Mouse (Mus musculus): ENCODE measurements around the gene Ago3. TPM values are rescaled to one million over a fixed set of nuclear protein-coding genes. Genes with fewer than 3 reads are reported as not detected.

Ago3 gene
- polyA plus RNA-seq, 1 experiment from 2014 or later = 18.5 TPM

DNA sequence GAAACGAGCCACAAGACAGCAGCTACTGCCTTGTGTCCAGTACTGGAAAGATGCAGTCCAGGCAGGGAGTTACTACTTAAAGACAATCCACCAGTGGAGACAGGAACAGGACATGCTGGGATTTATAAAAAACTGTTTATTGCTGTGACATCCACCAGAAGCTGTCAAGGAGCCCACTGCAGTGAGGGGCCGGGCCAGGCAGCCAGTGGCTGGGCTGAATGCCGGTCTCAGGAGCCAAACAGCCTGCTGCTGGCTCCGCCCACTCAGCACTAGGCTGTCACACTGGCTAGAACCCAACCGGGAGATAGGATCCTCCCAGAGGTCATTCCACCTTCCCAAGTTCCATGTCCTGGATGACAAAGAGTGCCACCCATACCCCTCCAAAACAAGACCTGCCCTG is 113.4 kb downstream of the Ago3 start:
- 43% methylated on average over 5 of the region's 5 CpGs for WGBS
- Histone ChIP-seq H3K4me1 (peaks cover 29% of the 10 kb centered on the region), H3K36me3 (peaks cover 59% of the 10 kb centered on the region)

GRCm38 (mm10) chr4:126314393-126314792 is 115.0 kb downstream of the Ago3 start:
- DNase-seq (ENCODE audit: low spot score) = no peak
- Histone ChIP-seq H3K27ac (no peak overlapping the region), H3K36me3 (peaks cover 53% of the 10 kb centered on the region), H3K9me3 (replicated peaks) (no peaks in the 10 kb centered on the region), H3K27me3 (ENCODE audit: low read depth, poor library complexity, severe bottlenecking) (no peaks in the 10 kb centered on the region), H3K4me1 (peaks cover 29% of the 10 kb centered on the region), H3K4me3 (no peak overlapping the region)
- 54% methylated on average over 10 of the region's 10 CpGs for WGBS

More for the DNA sequence above, 113.4 kb downstream of the Ago3 start:
- Histone ChIP-seq H3K27me3 (ENCODE audit: low read depth, poor library complexity, severe bottlenecking) (no peaks in the 10 kb centered on the region), H3K4me3 (no peak overlapping the region), H3K9me3 (replicated peaks) (no peaks in the 10 kb centered on the region), H3K27ac (no peak overlapping the region)
- no peak for DNase-seq (ENCODE audit: low spot score)

DNA sequence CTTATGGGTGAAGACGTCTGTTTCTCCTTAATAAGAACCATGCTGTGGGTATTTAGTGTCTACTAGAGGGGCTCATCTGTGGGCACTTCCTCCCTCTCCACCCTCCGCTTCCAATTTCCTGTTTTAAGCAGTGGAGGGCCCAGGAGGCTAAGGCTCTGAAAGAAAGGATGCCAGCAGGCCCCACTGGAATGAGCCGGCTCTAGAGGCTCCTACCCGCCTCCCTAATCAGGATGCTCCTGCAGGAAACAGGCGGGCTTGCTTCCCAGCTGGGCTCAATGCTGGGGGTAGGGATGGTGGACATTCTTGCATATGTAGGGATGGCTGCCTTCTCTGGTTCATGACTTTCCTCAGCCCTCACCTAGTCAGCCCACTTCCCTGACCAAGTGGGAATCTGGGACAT is 116.2 kb downstream of the Ago3 start:
- 0 out of 2 replicates have a peak overlapping the region, but pooled peaks have one; percentile 2 for H3K27ac ChIP-seq
- H3K36me3 ChIP-seq = peaks cover 41% of the 10 kb centered on the region
- no peak overlapping the region for H3K4me3 ChIP-seq
- DNase-seq (ENCODE audit: low spot score) = no peak
- H3K4me1 ChIP-seq = peaks cover 35% of the 10 kb centered on the region
- 39% methylated on average over 5 of the region's 5 CpGs for WGBS
- H3K9me3 ChIP-seq (replicated peaks) = no peaks in the 10 kb centered on the region
- H3K27me3 ChIP-seq (ENCODE audit: low read depth, poor library complexity, severe bottlenecking) = peaks cover 8% of the 10 kb centered on the region; the same call in 1 of the 2 replicates

GRCm38 (mm10) chr4:126311566-126312200 is 117.7 kb downstream of the Ago3 start:
- WGBS = 88% methylated on average over 16 of the region's 16 CpGs
- no peak overlapping the region for H3K4me3 ChIP-seq
- no peak for DNase-seq (ENCODE audit: low spot score)
- no peaks in the 10 kb centered on the region for H3K9me3 ChIP-seq (replicated peaks)
- peaks cover 8% of the 10 kb centered on the region; the same call in 1 of the 2 replicates for H3K27me3 ChIP-seq (ENCODE audit: low read depth, poor library complexity, severe bottlenecking)
- H3K36me3 ChIP-seq = peaks cover 26% of the 10 kb centered on the region
- peaks cover 38% of the 10 kb centered on the region for H3K4me1 ChIP-seq
- peak overlapping the region; percentile 42 for H3K27ac ChIP-seq

DNA sequence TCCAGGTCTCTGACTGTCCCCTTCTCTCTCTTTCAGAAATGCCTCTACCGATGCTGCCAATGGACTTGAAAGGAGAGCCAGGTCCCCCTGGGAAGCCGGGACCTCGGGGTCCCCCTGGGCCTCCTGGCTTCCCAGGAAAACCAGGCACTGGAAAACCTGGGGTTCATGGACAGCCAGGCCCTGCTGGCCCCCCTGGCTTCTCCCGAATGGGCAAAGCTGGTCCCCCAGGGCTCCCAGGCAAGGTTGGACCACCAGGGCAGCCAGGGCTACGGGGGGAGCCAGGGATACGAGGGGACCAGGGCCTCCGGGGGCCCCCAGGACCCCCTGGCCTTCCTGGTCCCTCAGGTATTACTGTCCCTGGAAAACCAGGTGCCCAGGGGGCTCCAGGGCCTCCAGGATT is 119.0 kb downstream of the Ago3 start:
- 78% methylated on average over 7 of the region's 7 CpGs for WGBS
- no peaks in the 10 kb centered on the region for H3K9me3 ChIP-seq (replicated peaks)
- H3K4me3 ChIP-seq = no peak overlapping the region
- no peak for DNase-seq (ENCODE audit: low spot score)
- H3K27ac ChIP-seq = peak overlapping the region; percentile 20; the same call in 1 of the 2 replicates
- peaks cover 12% of the 10 kb centered on the region for H3K36me3 ChIP-seq
- H3K4me1 ChIP-seq = peaks cover 39% of the 10 kb centered on the region
- H3K27me3 ChIP-seq (ENCODE audit: low read depth, poor library complexity, severe bottlenecking) = peaks cover 8% of the 10 kb centered on the region; the same call in 1 of the 2 replicates

GRCm38 (mm10) chr4:126309922-126310309 is 119.4 kb downstream of the Ago3 start:
- H3K4me3 ChIP-seq = peak overlapping the region; percentile 47
- H3K4me1 ChIP-seq = peaks cover 39% of the 10 kb centered on the region
- H3K27me3 ChIP-seq (ENCODE audit: low read depth, poor library complexity, severe bottlenecking) = peaks cover 8% of the 10 kb centered on the region; the same call in 1 of the 2 replicates
- peaks cover 8% of the 10 kb centered on the region for H3K36me3 ChIP-seq
- peak overlapping the region; percentile 56 for H3K27ac ChIP-seq
- WGBS = under 1% methylated on average over 7 of the region's 7 CpGs
- DNase-seq (ENCODE audit: low spot score) = peak; percentile 98
- no peaks in the 10 kb centered on the region for H3K9me3 ChIP-seq (replicated peaks)

DNA sequence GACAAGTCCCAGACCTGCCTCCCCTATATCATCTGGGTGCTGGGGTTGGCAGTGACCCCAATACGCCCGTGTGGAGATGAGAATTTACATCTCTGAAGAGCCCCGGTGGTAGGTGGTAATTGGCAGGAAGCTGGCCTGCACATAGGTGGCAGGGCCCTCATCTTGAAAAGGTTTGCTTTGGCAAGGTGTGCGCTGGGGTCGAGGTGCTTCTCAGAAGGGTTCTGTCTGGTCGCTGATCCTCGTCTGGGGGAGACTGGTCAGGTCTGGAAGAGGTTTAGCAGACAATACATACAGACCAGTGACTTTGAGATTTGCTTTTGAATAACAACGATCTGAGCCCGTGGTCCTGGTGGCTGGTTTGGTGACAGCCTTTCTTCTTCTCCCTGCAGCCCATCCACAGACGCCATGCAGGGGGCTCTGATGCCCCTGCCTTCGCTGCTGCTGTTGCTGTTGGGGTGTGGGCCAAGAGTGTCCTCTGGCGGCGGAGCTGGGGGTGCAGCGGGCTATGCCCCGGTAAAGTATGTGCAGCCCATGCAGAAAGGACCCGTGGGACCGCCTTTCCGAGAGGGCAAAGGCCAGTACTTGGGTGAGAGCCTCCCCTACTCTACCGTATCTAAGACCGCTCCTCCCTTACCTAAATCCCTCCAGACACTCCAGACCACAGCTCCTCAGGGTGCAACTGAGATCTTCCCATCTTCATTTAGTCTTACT is 120.0 kb downstream of the Ago3 start:
- WGBS = 13% methylated on average over 20 of the region's 20 CpGs
- Histone ChIP-seq H3K4me1 (peaks cover 36% of the 10 kb centered on the region), H3K27me3 (ENCODE audit: low read depth, poor library complexity, severe bottlenecking) (peaks cover 10% of the 10 kb centered on the region; the same call in 1 of the 2 replicates), H3K4me3 (peak overlapping the region; percentile 47), H3K9me3 (replicated peaks) (no peaks in the 10 kb centered on the region), H3K36me3 (peaks cover 3% of the 10 kb centered on the region; the same call in 1 of the 2 replicates), H3K27ac (peak overlapping the region; percentile 56; the same call in 1 of the 2 replicates)
- no peak for DNase-seq (ENCODE audit: low spot score)

- H3K4me1 ChIP-seq = peaks cover 24% of the 10 kb centered on the region
- peaks cover 33% of the 10 kb centered on the region for H3K27me3 ChIP-seq (ENCODE audit: low read depth, poor library complexity, severe bottlenecking)
- no peaks in the 10 kb centered on the region for H3K36me3 ChIP-seq
- WGBS = 10% methylated on average over 2 of the region's 2 CpGs
- DNase-seq (ENCODE audit: low spot score) = no peak
- no peaks in the 10 kb centered on the region for H3K9me3 ChIP-seq (replicated peaks)
- no peak overlapping the region for H3K4me3 ChIP-seq
- no peak overlapping the region for H3K27ac ChIP-seq
Observed at GRCm38 (mm10) chr4:126306827-126307226, 122.5 kb downstream of the Ago3 start.

DNA sequence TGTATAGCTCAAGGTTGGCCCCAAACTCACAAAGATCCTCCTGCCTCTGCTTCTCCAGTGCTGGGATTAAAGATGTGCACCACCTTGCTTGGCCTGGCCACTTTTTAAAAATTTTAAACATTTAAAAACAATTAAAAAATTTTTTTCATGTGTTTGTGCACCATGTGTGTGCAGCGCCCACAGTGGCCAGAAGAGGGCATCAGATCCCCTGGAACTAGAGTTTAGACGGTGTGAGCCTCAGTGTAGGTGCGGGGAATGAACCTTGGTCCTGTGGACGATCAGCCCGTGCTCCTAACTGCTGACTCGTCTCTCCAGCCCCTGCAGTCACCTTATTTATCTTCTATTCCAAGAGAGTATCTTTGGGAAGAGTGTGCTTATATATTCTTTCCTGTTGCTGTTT is 123.3 kb downstream of the Ago3 start:
- no peak overlapping the region for H3K4me3 ChIP-seq
- peaks cover 41% of the 10 kb centered on the region for H3K27me3 ChIP-seq (ENCODE audit: low read depth, poor library complexity, severe bottlenecking)

DNA sequence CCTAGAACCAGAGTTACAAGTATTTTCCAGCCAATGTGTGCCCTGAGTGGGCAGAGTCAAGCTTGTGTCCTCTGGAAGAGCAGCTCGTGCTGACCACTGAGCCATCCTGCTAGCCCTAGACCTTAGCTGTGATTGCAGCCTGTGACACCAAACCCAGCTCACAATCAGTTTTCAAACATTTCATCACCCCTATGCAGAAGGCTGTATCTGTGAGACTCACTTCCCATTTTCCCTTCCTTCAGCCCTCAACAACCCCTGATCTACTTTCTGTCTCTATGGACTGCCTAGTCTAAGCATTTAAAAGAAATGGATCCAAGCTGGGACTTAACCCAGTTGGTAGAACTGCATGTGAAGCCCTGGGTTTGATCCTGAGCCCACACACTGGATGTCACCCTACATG is 123.9 kb downstream of the Ago3 start:
- Histone ChIP-seq H3K27me3 (ENCODE audit: low read depth, poor library complexity, severe bottlenecking) (peaks cover 47% of the 10 kb centered on the region), H3K4me1 (peaks cover 33% of the 10 kb centered on the region), H3K36me3 (no peaks in the 10 kb centered on the region), H3K27ac (no peak overlapping the region), H3K9me3 (replicated peaks) (no peaks in the 10 kb centered on the region), H3K4me3 (no peak overlapping the region)
- 94% methylated on average over 1 of the region's 1 CpGs for WGBS
- DNase-seq (ENCODE audit: low spot score) = no peak

More for the DNA sequence above, 123.3 kb downstream of the Ago3 start:
- no peak for DNase-seq (ENCODE audit: low spot score)
- no peaks in the 10 kb centered on the region for H3K36me3 ChIP-seq
- H3K27ac ChIP-seq = no peak overlapping the region
- peaks cover 32% of the 10 kb centered on the region for H3K4me1 ChIP-seq
- H3K9me3 ChIP-seq (replicated peaks) = no peaks in the 10 kb centered on the region
- WGBS = 90% methylated on average over 6 of the region's 6 CpGs

- H3K27me3 ChIP-seq (ENCODE audit: low read depth, poor library complexity, severe bottlenecking) = peaks cover 59% of the 10 kb centered on the region
- 49% methylated on average over 4 of the region's 4 CpGs for WGBS
- no peaks in the 10 kb centered on the region for H3K9me3 ChIP-seq (replicated peaks)
Observed at GRCm38 (mm10) chr4:126303877-126304276, 125.5 kb downstream of the Ago3 start.

DNA sequence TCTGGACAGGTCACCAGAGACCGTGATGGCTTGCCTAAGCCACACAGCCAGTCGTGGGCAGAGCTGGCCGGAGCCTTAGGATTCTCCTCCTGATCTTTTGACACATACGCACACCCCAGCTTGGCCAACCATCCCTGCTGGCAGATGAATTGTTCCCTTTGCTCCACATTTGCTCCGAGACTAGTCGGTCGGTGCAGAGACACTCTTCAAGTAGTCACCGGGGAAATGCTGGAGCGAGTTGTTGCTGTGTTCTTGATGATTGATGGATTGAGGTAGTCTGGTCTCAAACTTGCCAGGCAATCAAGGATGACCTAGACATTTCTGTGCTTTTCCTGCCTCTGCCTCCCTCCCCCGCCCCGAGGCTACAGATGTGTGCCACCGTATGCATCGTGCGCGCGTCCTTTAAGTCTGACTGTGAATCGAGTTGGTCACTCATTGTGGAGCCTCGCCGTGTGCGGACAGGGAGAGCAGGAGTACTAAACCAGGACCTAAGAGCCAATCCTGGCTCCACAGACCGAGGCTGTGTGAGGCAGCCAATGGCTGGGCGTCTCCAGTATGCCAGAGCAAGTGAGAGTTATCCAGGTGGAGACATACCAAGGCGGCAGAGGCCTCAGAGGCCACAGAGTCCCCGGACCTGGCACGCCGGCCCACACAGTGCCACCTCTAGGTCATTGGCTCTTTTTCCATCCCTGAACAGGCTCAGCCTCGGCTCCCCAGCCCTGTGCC is 127.6 kb downstream of the Ago3 start:
- peak; percentile 54 for DNase-seq (ENCODE audit: low spot score)
- H3K27ac ChIP-seq = peak overlapping the region; percentile 77; the same call in 1 of the 2 replicates
- H3K4me1 ChIP-seq = peaks cover 38% of the 10 kb centered on the region
- peaks cover 76% of the 10 kb centered on the region for H3K27me3 ChIP-seq (ENCODE audit: low read depth, poor library complexity, severe bottlenecking)
- 2% methylated on average over 27 of the region's 27 CpGs for WGBS
- H3K36me3 ChIP-seq = no peaks in the 10 kb centered on the region
- H3K4me3 ChIP-seq = peak overlapping the region; percentile 56
- H3K9me3 ChIP-seq (replicated peaks) = no peaks in the 10 kb centered on the region

More at GRCm38 (mm10) chr4:126303877-126304276, 125.5 kb downstream of the Ago3 start:
- Histone ChIP-seq H3K4me1 (peaks cover 29% of the 10 kb centered on the region), H3K4me3 (no peak overlapping the region), H3K36me3 (no peaks in the 10 kb centered on the region), H3K27ac (no peak overlapping the region)
- no peak for DNase-seq (ENCODE audit: low spot score)
